In genomic region chr2:34855265-34855664, GRCm38 (mm10) we compare ENCODE assay signal across 20 mouse cellular contexts. TPM values are rescaled to one million over a fixed set of nuclear protein-coding genes. Genes with fewer than 3 reads are reported as not detected.
A peak's percentile ranks its signal among the peaks of the same experiment; 100 is the strongest.
DNase-seq lines count a peak whose midpoint lies in the region; ATAC-seq and TF ChIP-seq lines count a peak whose summit lies in the region.
"Had no signal": no experiment of that assay in that cellular context is flagged by ENCODE, and none has a peak within 500 bp of the region (broad histone marks: within the 10 kb centered on the region; RNA-seq: fewer than 3 reads in every experiment).

No protein-coding gene starts in this region.

- H3K4me2 ChIP-seq in intestine, postnatal 0 days (replicated peaks; ENCODE audit: low read depth), result no peak overlapping the region
- H3K4me2 ChIP-seq in intestine, embryonic 16.5 days (ENCODE audit: low read depth, low read length), result no peak overlapping the region
- no peak overlapping the region for H3K4me2 ChIP-seq in midbrain, postnatal 0 days (ENCODE audit: low read depth, low read length, poor library complexity, severe bottlenecking)
- H3K4me2 ChIP-seq in midbrain, embryonic 14.5 days (ENCODE audit: low read length), result no peak overlapping the region
- H3K4me2 ChIP-seq: hindbrain, embryonic 12.5 days; neural tube, embryonic 15.5 days; stomach, embryonic 15.5 days had no signal

- DNase-seq in midbrain, postnatal 0 days (ENCODE audit: low spot score), result no peak
- DNase-seq in midbrain, embryonic 14.5 days, result no peak
- peak; percentile 43 for DNase-seq in ZHBTc4 (ENCODE audit: low read depth, low spot score)
- no peak for DNase-seq in adrenal gland, adult 2 months
- DNase-seq in heart, postnatal 36 days, result no peak
- DNase-seq: cerebellum, adult 8-10 months; layer of hippocampus, postnatal 36 days; right cerebral cortex, postnatal 14 days had no signal

- H3K27ac ChIP-seq in intestine, postnatal 0 days (ENCODE audit: low read depth, low read length), result no peak overlapping the region
- H3K27ac ChIP-seq in intestine, embryonic 16.5 days (ENCODE audit: low read length), result no peak overlapping the region
- no peak overlapping the region for H3K27ac ChIP-seq in midbrain, postnatal 0 days (ENCODE audit: low read depth, low read length)
- no peak overlapping the region for H3K27ac ChIP-seq in midbrain, embryonic 14.5 days (replicated peaks; ENCODE audit: low read depth, low read length)
- H3K27ac ChIP-seq: heart, embryonic 10.5 days; hindbrain, embryonic 12.5 days; neural tube, embryonic 15.5 days; stomach, embryonic 15.5 days had no signal

- H3K9me3 ChIP-seq in intestine, postnatal 0 days (ENCODE audit: control insufficient read depth), result no peaks in the 10 kb centered on the region
- no peaks in the 10 kb centered on the region for H3K9me3 ChIP-seq in intestine, embryonic 16.5 days (ENCODE audit: control insufficient read depth, low read length)
- no peaks in the 10 kb centered on the region for H3K9me3 ChIP-seq in midbrain, postnatal 0 days (ENCODE audit: low read length)
- H3K9me3 ChIP-seq in midbrain, embryonic 14.5 days (ENCODE audit: control insufficient read depth, low read length), result no peaks in the 10 kb centered on the region
- H3K9me3 ChIP-seq: heart, embryonic 10.5 days; hindbrain, embryonic 12.5 days; neural tube, embryonic 15.5 days; stomach, embryonic 15.5 days had no signal

- H3K27me3 ChIP-seq in intestine, postnatal 0 days (replicated peaks; ENCODE audit: control insufficient read depth, insufficient read depth, low read length), result no peaks in the 10 kb centered on the region
- no peaks in the 10 kb centered on the region for H3K27me3 ChIP-seq in intestine, embryonic 16.5 days (replicated peaks; ENCODE audit: control insufficient read depth, insufficient read depth, low read length)
- H3K27me3 ChIP-seq in midbrain, postnatal 0 days (ENCODE audit: insufficient read depth, low read length), result no peaks in the 10 kb centered on the region
- no peaks in the 10 kb centered on the region for H3K27me3 ChIP-seq in midbrain, embryonic 14.5 days (ENCODE audit: control insufficient read depth, insufficient read depth, low read length)
- H3K27me3 ChIP-seq: hindbrain, embryonic 12.5 days; neural tube, embryonic 15.5 days; stomach, embryonic 15.5 days had no signal

- no peak for ATAC-seq in intestine, postnatal 0 days
- no peak for ATAC-seq in intestine, embryonic 16.5 days
- no peak for ATAC-seq in midbrain, postnatal 0 days (ENCODE audit: low FRiP score)
- no peak for ATAC-seq in midbrain, embryonic 14.5 days (ENCODE audit: low FRiP score, low TSS enrichment)
- ATAC-seq in megakaryocyte-erythroid progenitor cell, adult 5-6 weeks (replicated peaks; ENCODE audit: low FRiP score, low TSS enrichment, poor library complexity, severe bottlenecking), result peak; percentile 65

- intact Hi-C loops in heart, postnatal 36 days (cut with DNase I), result no loop called here

- H3K4me1 ChIP-seq in intestine, postnatal 0 days (replicated peaks; ENCODE audit: control insufficient read depth, insufficient read depth, low read length), result no peaks in the 10 kb centered on the region
- H3K4me1 ChIP-seq in intestine, embryonic 16.5 days (ENCODE audit: control insufficient read depth, insufficient read depth, low read length), result no peaks in the 10 kb centered on the region
- H3K4me1 ChIP-seq in midbrain, postnatal 0 days (ENCODE audit: insufficient read depth, low read length), result no peaks in the 10 kb centered on the region
- no peaks in the 10 kb centered on the region for H3K4me1 ChIP-seq in midbrain, embryonic 14.5 days (ENCODE audit: control insufficient read depth, insufficient read depth, low read length)
- H3K4me1 ChIP-seq: heart, embryonic 10.5 days; hindbrain, embryonic 12.5 days; neural tube, embryonic 15.5 days; stomach, embryonic 15.5 days had no signal

- no peak overlapping the region for H3K4me3 ChIP-seq in intestine, postnatal 0 days (ENCODE audit: low read depth, low read length)
- no peak overlapping the region for H3K4me3 ChIP-seq in intestine, embryonic 16.5 days (ENCODE audit: low read length)
- no peak overlapping the region for H3K4me3 ChIP-seq in midbrain, postnatal 0 days (ENCODE audit: low read depth, low read length)
- H3K4me3 ChIP-seq in midbrain, embryonic 14.5 days (replicated peaks; ENCODE audit: low read depth, low read length), result no peak overlapping the region
- H3K4me3 ChIP-seq: heart, embryonic 10.5 days; hindbrain, embryonic 12.5 days; neural tube, embryonic 15.5 days; stomach, embryonic 15.5 days had no signal

- TF ChIP-seq CTCF in intestine, postnatal 0 days (IDR thresholded peaks at IDR 0.05; ENCODE audit: low read depth), result peak; percentile 56
- TF ChIP-seq CTCF in midbrain, postnatal 0 days (IDR thresholded peaks at IDR 0.05), result peak; percentile 43

- 95% methylated on average over 4 of the region's 4 CpGs for WGBS in intestine, postnatal 0 days
- 88% methylated on average over 4 of the region's 4 CpGs for WGBS in intestine, embryonic 16.5 days
- WGBS in midbrain, postnatal 0 days, result 94% methylated on average over 4 of the region's 4 CpGs
- WGBS in midbrain, embryonic 14.5 days, result 96% methylated on average over 4 of the region's 4 CpGs

- no peak overlapping the region for H3K9ac ChIP-seq in intestine, postnatal 0 days (ENCODE audit: low read depth, low read length)
- H3K9ac ChIP-seq in intestine, embryonic 16.5 days (ENCODE audit: low read depth, low read length), result no peak overlapping the region
- no peak overlapping the region for H3K9ac ChIP-seq in midbrain, postnatal 0 days (replicated peaks; ENCODE audit: low read length, poor library complexity, severe bottlenecking)
- H3K9ac ChIP-seq in midbrain, embryonic 14.5 days (replicated peaks; ENCODE audit: low read length), result no peak overlapping the region
- H3K9ac ChIP-seq: hindbrain, embryonic 12.5 days; neural tube, embryonic 15.5 days; stomach, embryonic 15.5 days had no signal

- peaks cover 92% of the 10 kb centered on the region for H3K36me3 ChIP-seq in intestine, postnatal 0 days (ENCODE audit: control insufficient read depth, insufficient read depth)
- peaks cover 31% of the 10 kb centered on the region for H3K36me3 ChIP-seq in intestine, embryonic 16.5 days (ENCODE audit: control insufficient read depth, insufficient read depth, low read length)
- H3K36me3 ChIP-seq in midbrain, postnatal 0 days (ENCODE audit: insufficient read depth, low read length), result peaks cover 69% of the 10 kb centered on the region
- peaks cover 96% of the 10 kb centered on the region for H3K36me3 ChIP-seq in midbrain, embryonic 14.5 days (ENCODE audit: control insufficient read depth, insufficient read depth, low read length)

RNA-seq across cellular contexts. Expression of gene Cutal, which starts 18.9 kb away (rescaled TPM):
- 16.4 and 17.6 TPM in 2 replicates for polyA plus RNA-seq in intestine, postnatal 0 days (2015; fragmentation: Nextera tagmentation; extraction: Ambion mirVana)
- polyA plus RNA-seq in intestine, embryonic 16.5 days (2015; fragmentation: Nextera tagmentation; extraction: Ambion mirVana), result 11.8 and 13.9 TPM in 2 replicates
- total RNA-seq in midbrain, postnatal 0 days (2014; rRNA removed), result not detected in 2 replicates
- 0.56 and 0.72 TPM in 2 replicates for polyA plus RNA-seq in midbrain, postnatal 0 days (2015; fragmentation: Nextera tagmentation; extraction: Ambion mirVana)
- 0.59 TPM in 1 of 2 replicates, not detected in the other for polyA plus RNA-seq in midbrain, embryonic 14.5 days (2014; fragmentation: Nextera tagmentation; extraction: Ambion mirVana)
- not detected in 2 replicates for total RNA-seq in megakaryocyte-erythroid progenitor cell, adult 5-6 weeks (2014; fragmentation: Nextera tagmentation)
- not detected in 2 replicates for total RNA-seq in megakaryocyte-erythroid progenitor cell, adult 5-6 weeks (2017)
- total RNA-seq in adrenal gland, adult 2 months (2021), result under 1 TPM; 0.40 to 0.48 TPM
- polyA plus RNA-seq in adrenal gland, adult 2 months (2012; rRNA removed), result 2.5 TPM in 1 of 2 replicates, not detected in the other
- total RNA-seq in heart, postnatal 36 days (2021), result under 1 TPM; 0.69 to 0.76 TPM
- total RNA-seq: monocyte, adult 5-6 weeks had no signal
- polyA plus RNA-seq: forebrain, embryonic 11.5 days; limb, embryonic 11.5 days had no signal

RNA-seq across cellular contexts. Expression of gene Psmd5, which starts 19.5 kb away (rescaled TPM):
- polyA plus RNA-seq in intestine, postnatal 0 days (2015; fragmentation: Nextera tagmentation; extraction: Ambion mirVana), result 47.5 and 52.2 TPM in 2 replicates
- 100 and 103 TPM in 2 replicates for polyA plus RNA-seq in intestine, embryonic 16.5 days (2015; fragmentation: Nextera tagmentation; extraction: Ambion mirVana)
- total RNA-seq in midbrain, postnatal 0 days (2014; rRNA removed), result 42.1 and 42.6 TPM in 2 replicates
- polyA plus RNA-seq in midbrain, postnatal 0 days (2015; fragmentation: Nextera tagmentation; extraction: Ambion mirVana), result 82.8 and 83.5 TPM in 2 replicates
- 107 and 112 TPM in 2 replicates for polyA plus RNA-seq in midbrain, embryonic 14.5 days (2014; fragmentation: Nextera tagmentation; extraction: Ambion mirVana)
- total RNA-seq in megakaryocyte-erythroid progenitor cell, adult 5-6 weeks (2014; fragmentation: Nextera tagmentation), result 103 and 135 TPM in 2 replicates
- 41.4 and 42.0 TPM in 2 replicates for total RNA-seq in megakaryocyte-erythroid progenitor cell, adult 5-6 weeks (2017)
- total RNA-seq in adrenal gland, adult 2 months (2021), result 10 to 100 TPM; 38.0 to 44.3 TPM
- polyA plus RNA-seq in adrenal gland, adult 2 months (2012; rRNA removed), result 5.9 and 6.7 TPM in 2 replicates
- 10 to 100 TPM; 13.0 to 14.3 TPM for total RNA-seq in heart, postnatal 36 days (2021)

RNA-seq across cellular contexts. Expression of gene Gm34653, which starts 22.5 kb away (rescaled TPM):
- not detected in 2 replicates for polyA plus RNA-seq in intestine, postnatal 0 days (2015; fragmentation: Nextera tagmentation; extraction: Ambion mirVana)
- not detected in 2 replicates for polyA plus RNA-seq in intestine, embryonic 16.5 days (2015; fragmentation: Nextera tagmentation; extraction: Ambion mirVana)
- 2.0 TPM in 1 of 2 replicates, not detected in the other for total RNA-seq in midbrain, postnatal 0 days (2014; rRNA removed)
- polyA plus RNA-seq in midbrain, postnatal 0 days (2015; fragmentation: Nextera tagmentation; extraction: Ambion mirVana), result 0.12 TPM in 1 of 2 replicates, not detected in the other
- 0.13 TPM in 1 of 2 replicates, not detected in the other for polyA plus RNA-seq in midbrain, embryonic 14.5 days (2014; fragmentation: Nextera tagmentation; extraction: Ambion mirVana)
- total RNA-seq in megakaryocyte-erythroid progenitor cell, adult 5-6 weeks (2014; fragmentation: Nextera tagmentation), result 0.37 and 1.9 TPM in 2 replicates
- not detected in 2 replicates for total RNA-seq in megakaryocyte-erythroid progenitor cell, adult 5-6 weeks (2017)
- total RNA-seq in adrenal gland, adult 2 months (2021), result not detected
- polyA plus RNA-seq in adrenal gland, adult 2 months (2012; rRNA removed), result not detected in 2 replicates
- total RNA-seq in heart, postnatal 36 days (2021), result not detected
- total RNA-seq: layer of hippocampus, postnatal 36 days; monocyte, adult 5-6 weeks had no signal
- polyA plus RNA-seq: embryonic facial prominence, embryonic 11.5 days; forebrain, embryonic 11.5 days; heart, embryonic 10.5 days; hindbrain, embryonic 12.5 days; kidney, embryonic 14.5 days; limb, embryonic 11.5 days; neural tube, embryonic 15.5 days; stomach, embryonic 15.5 days had no signal

RNA-seq across cellular contexts. Expression of gene Fbxw2, which starts 29.2 kb away (rescaled TPM):
- polyA plus RNA-seq in intestine, postnatal 0 days (2015; fragmentation: Nextera tagmentation; extraction: Ambion mirVana), result 36.8 and 39.7 TPM in 2 replicates
- polyA plus RNA-seq in intestine, embryonic 16.5 days (2015; fragmentation: Nextera tagmentation; extraction: Ambion mirVana), result 60.0 and 61.2 TPM in 2 replicates
- 124 and 133 TPM in 2 replicates for total RNA-seq in midbrain, postnatal 0 days (2014; rRNA removed)
- 115 and 122 TPM in 2 replicates for polyA plus RNA-seq in midbrain, postnatal 0 days (2015; fragmentation: Nextera tagmentation; extraction: Ambion mirVana)
- polyA plus RNA-seq in midbrain, embryonic 14.5 days (2014; fragmentation: Nextera tagmentation; extraction: Ambion mirVana), result 75.3 and 91.5 TPM in 2 replicates
- total RNA-seq in megakaryocyte-erythroid progenitor cell, adult 5-6 weeks (2014; fragmentation: Nextera tagmentation), result 46.3 and 61.9 TPM in 2 replicates
- total RNA-seq in megakaryocyte-erythroid progenitor cell, adult 5-6 weeks (2017), result 73.6 and 75.1 TPM in 2 replicates
- total RNA-seq in adrenal gland, adult 2 months (2021), result 10 to 100 TPM; 58.1 to 70.1 TPM
- polyA plus RNA-seq in adrenal gland, adult 2 months (2012; rRNA removed), result 29.3 and 30.9 TPM in 2 replicates
- 10 to 100 TPM; 50.4 to 55.3 TPM for total RNA-seq in heart, postnatal 36 days (2021)

RNA-seq across cellular contexts. Expression of gene Rabepk, which starts 55.6 kb away (rescaled TPM):
- 19.1 and 19.6 TPM in 2 replicates for polyA plus RNA-seq in intestine, postnatal 0 days (2015; fragmentation: Nextera tagmentation; extraction: Ambion mirVana)
- polyA plus RNA-seq in intestine, embryonic 16.5 days (2015; fragmentation: Nextera tagmentation; extraction: Ambion mirVana), result 40.9 and 47.0 TPM in 2 replicates
- 14.3 and 19.2 TPM in 2 replicates for total RNA-seq in midbrain, postnatal 0 days (2014; rRNA removed)
- polyA plus RNA-seq in midbrain, postnatal 0 days (2015; fragmentation: Nextera tagmentation; extraction: Ambion mirVana), result 23.2 and 23.7 TPM in 2 replicates
- polyA plus RNA-seq in midbrain, embryonic 14.5 days (2014; fragmentation: Nextera tagmentation; extraction: Ambion mirVana), result 20.3 and 25.4 TPM in 2 replicates
- total RNA-seq in megakaryocyte-erythroid progenitor cell, adult 5-6 weeks (2014; fragmentation: Nextera tagmentation), result 23.3 and 30.8 TPM in 2 replicates
- total RNA-seq in megakaryocyte-erythroid progenitor cell, adult 5-6 weeks (2017), result 46.9 and 53.8 TPM in 2 replicates
- total RNA-seq in adrenal gland, adult 2 months (2021), result 10 to 100 TPM; 25.0 to 28.3 TPM
- 27.1 and 32.6 TPM in 2 replicates for polyA plus RNA-seq in adrenal gland, adult 2 months (2012; rRNA removed)
- 10 to 100 TPM; 12.2 to 14.2 TPM for total RNA-seq in heart, postnatal 36 days (2021)
